Mouse (Mus musculus) cerebellum, adult 2 months (tissue): ENCODE data around the gene Taf1c. TPM values are rescaled to one million over a fixed set of nuclear protein-coding genes. Genes with fewer than 3 reads are reported as not detected.

Source experiments
- DNase-seq, 2 experiments: peaks; one replicate each; pipeline ENCODE4 v3.0.0; 2021
- H3K27ac ChIP-seq: fragments of 200-500 bp; 2 replicates; pipeline ENCODE4 v1.5.1; 2012; ENCODE audit warnings: low read length, control low read depth, inconsistent platforms; ENCODE audit not compliant: insufficient read depth
- H3K27me3 ChIP-seq: fragments of 200-500 bp; 2 replicates; pipeline ENCODE4 v1.6.1; 2012; ENCODE audit warnings: inconsistent platforms, mild to moderate bottlenecking, low read length, moderate library complexity; ENCODE audit not compliant: control insufficient read depth, insufficient read depth
- H3K4me1 ChIP-seq: fragments of 200-500 bp; 2 replicates; pipeline ENCODE4 v1.6.1; 2011; ENCODE audit warnings: low read length; ENCODE audit not compliant: control insufficient read depth, insufficient read depth
- H3K4me3 ChIP-seq: fragments of 200-500 bp; replicated peaks from 2 replicates; pipeline ENCODE3; 2011; ENCODE audit warnings: mild to moderate bottlenecking, low read depth, low read length, control low read depth; ENCODE audit not compliant: insufficient read depth
- CTCF ChIP-seq: fragments of 200-500 bp; IDR thresholded peaks from 2 replicates; pipeline ENCODE4 v1.5.1; 2011; ENCODE audit warnings: low read depth, mild to moderate bottlenecking, control low read depth, low read length, moderate library complexity, borderline replicate concordance; ENCODE audit not compliant: insufficient read depth
- POLR2A ChIP-seq: fragments of 200-500 bp; IDR thresholded peaks from 2 replicates; pipeline ENCODE4 v1.6.1; 2011; ENCODE audit warnings: low read length, control low read depth, borderline replicate concordance; ENCODE audit not compliant: insufficient read depth
- WGBS: fragments of 180-500 bp; shearing (Covaris S2); methylation state at CpG from one replicate; pipeline ENCODE4 v1.1.7; 2018; 5-methylcytosine and 5-hydroxymethylcytosine counted together
- polyA plus RNA-seq: library from polyadenylated mRNA; depleted of rRNA; stranded (reverse); fragments of >200 nt; gene quantifications from 2 replicates; pipeline ENCODE4 v1.2.3, GENCODE M21; 2012

Taf1c gene
- polyA plus RNA-seq, 1 experiment = 14.2 TPM

- no peaks in the 10 kb centered on the region for H3K4me1 ChIP-seq
- WGBS = 85% methylated on average over 5 of the region's 5 CpGs
Observed at GRCm38 (mm10) chr8:119580441-119581161, 24.4 kb downstream of the Taf1c start.

GRCm38 (mm10) chr8:119579096-119579495, 25.9 kb downstream of the Taf1c start:
- 53% methylated on average over 13 of the region's 13 CpGs for WGBS
- no peak overlapping the region for H3K27ac ChIP-seq
- DNase-seq = no peak
- TF ChIP-seq POLR2A (no peak), CTCF (no peak)
- no peaks in the 10 kb centered on the region for H3K27me3 ChIP-seq
- no peak overlapping the region for H3K4me3 ChIP-seq
- H3K4me1 ChIP-seq = no peaks in the 10 kb centered on the region

More at GRCm38 (mm10) chr8:119580441-119581161, 24.4 kb downstream of the Taf1c start:
- H3K27ac ChIP-seq = no peak overlapping the region
- no peak for DNase-seq
- no peak for TF ChIP-seq CTCF
- no peak for TF ChIP-seq POLR2A
- no peaks in the 10 kb centered on the region for H3K27me3 ChIP-seq
- no peak overlapping the region for H3K4me3 ChIP-seq

DNA sequence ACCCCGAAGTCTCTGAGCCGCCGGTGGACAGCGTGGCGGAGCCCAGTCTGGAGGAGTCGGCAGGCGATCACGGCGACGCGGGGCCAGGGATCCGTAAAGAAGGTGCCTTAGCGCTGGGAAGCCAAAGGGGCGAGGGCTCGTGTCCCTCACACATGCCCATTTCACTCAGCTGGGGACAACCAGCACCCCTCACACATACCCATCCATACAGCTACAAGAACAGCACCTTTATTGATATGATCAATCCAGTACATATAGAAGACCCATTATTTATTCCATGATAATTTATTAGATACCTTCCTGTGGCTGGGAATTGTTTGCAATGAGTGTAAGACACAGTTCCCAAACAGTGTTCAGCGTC, 29.7 kb downstream of the Taf1c start:
- DNase-seq = no peak
- TF ChIP-seq POLR2A (no peak), CTCF (no peak)
- Histone ChIP-seq H3K27ac (no peak overlapping the region), H3K27me3 (no peaks in the 10 kb centered on the region), H3K4me3 (peak overlapping the region; percentile 64), H3K4me1 (0 out of 2 replicates have a peak, but pooled peaks cover 2% of the 10 kb centered on the region)
- 2% methylated on average over 16 of the region's 16 CpGs for WGBS

- TF ChIP-seq POLR2A = peak; percentile 71
- no peak for TF ChIP-seq CTCF
- no peak within 1 kb of the TSS for H3K27ac ChIP-seq
- H3K27me3 ChIP-seq = no peaks in the 10 kb centered on the region
- under 1% methylated on average over 96 of the region's 97 CpGs for WGBS
- peak within 1 kb of the TSS; percentile 64 for H3K4me3 ChIP-seq
- 0 out of 2 replicates have a peak, but pooled peaks cover 2% of the 10 kb centered on the region for H3K4me1 ChIP-seq
- DNase-seq = peak; percentile 95 to 97
Observed at GRCm38 (mm10) chr8:119574437-119575365, 30.3 kb downstream of the Taf1c start, which contains the start of the genes Hsdl1 and Dnaaf1. Hsdl1 (minus strand) TSS chr8:119575183. Dnaaf1 (plus strand) TSS chr8:119575235.

GRCm38 (mm10) chr8:119572411-119572810, 32.6 kb downstream of the Taf1c start:
- DNase-seq = no peak
- Histone ChIP-seq H3K4me3 (no peak overlapping the region), H3K27me3 (no peaks in the 10 kb centered on the region), H3K27ac (no peak overlapping the region), H3K4me1 (0 out of 2 replicates have a peak, but pooled peaks cover 2% of the 10 kb centered on the region)
- no peak for TF ChIP-seq POLR2A
- TF ChIP-seq CTCF = no peak
- WGBS = 74% methylated on average over 4 of the region's 4 CpGs

- TF ChIP-seq CTCF = no peak
- TF ChIP-seq POLR2A = no peak
- Histone ChIP-seq H3K4me3 (no peak overlapping the region), H3K27me3 (no peaks in the 10 kb centered on the region), H3K27ac (no peak overlapping the region), H3K4me1 (0 out of 2 replicates have a peak, but pooled peaks cover 2% of the 10 kb centered on the region)
- 87% methylated on average over 6 of the region's 6 CpGs for whole genome bisulfite sequencing
- no peak for DNase-seq
Observed at GRCm38 (mm10) chr8:119571135-119571534, 33.9 kb downstream of the Taf1c start.

- Histone ChIP-seq H3K4me3 (no peak overlapping the region), H3K27me3 (no peaks in the 10 kb centered on the region), H3K27ac (no peak overlapping the region), H3K4me1 (0 out of 2 replicates have a peak, but pooled peaks cover 2% of the 10 kb centered on the region)
- no peak for DNase-seq
- TF ChIP-seq POLR2A (no peak), CTCF (no peak)
- WGBS = 39% methylated on average over 4 of the region's 4 CpGs
Observed at GRCm38 (mm10) chr8:119569881-119570280, 35.1 kb downstream of the Taf1c start.
